Mouse (Mus musculus) left cerebral cortex, adult 9 months (tissue): ENCODE data around the gene Rhox6.
"Not testable (repeated sequence)": the region's sequence is repeated elsewhere in the genome, so short reads cannot be mapped to it uniquely, and the experiment has no call there.

ENCODE experiments used
- DNase-seq, 2 experiments: peaks; one replicate each; pipeline ENCODE4 v3.0.0; 2022; ENCODE audit warnings: low spot score in 2 of 2

Gene Rhox6

GRCm38 (mm10) chrX:37826610-37827009 is at the start of gene Rhox6:
Gene Rhox6, plus strand, starts transcription at chrX:37826910.
- DNase-seq, result not testable (repeated sequence)

DNA sequence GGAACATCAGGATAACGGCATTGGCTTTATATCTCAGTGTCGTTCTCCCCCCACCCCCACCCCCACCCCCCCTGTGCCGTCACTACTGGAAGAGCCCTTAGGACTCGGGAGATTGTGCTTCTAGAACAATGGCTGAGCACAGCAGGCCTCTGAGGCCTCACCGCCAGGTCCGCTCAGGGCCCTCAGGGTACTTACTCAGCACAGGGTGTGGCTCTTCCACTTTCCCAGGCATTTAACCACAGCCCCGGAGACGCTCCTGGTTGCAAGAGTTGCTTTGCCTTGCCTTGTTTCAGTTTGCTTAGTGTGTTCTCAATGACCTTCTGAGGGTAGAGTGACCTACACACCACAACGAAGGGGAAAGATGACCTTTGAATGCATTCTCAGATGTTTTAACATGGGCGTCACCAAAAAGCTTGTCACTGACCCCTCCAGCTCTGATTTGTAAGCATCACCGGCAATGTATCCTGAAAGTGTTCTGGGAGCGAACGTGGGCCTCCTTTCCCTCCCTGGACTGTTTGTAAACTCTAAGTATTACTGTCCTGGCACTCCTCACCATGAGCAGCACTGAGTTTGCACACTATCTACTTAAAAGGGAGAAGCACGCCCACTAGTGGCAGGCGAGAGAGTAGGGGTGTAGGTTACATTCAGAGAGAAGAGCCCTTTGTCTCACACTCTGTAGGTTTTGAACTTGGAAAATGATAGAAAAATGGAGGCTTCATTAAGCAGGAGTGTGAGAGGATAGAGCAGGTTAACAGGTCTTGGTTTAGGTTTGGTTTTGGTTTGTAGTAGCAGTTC is 19.2 kb upstream of the Rhox6 start:
- DNase-seq, result no peak

DNA sequence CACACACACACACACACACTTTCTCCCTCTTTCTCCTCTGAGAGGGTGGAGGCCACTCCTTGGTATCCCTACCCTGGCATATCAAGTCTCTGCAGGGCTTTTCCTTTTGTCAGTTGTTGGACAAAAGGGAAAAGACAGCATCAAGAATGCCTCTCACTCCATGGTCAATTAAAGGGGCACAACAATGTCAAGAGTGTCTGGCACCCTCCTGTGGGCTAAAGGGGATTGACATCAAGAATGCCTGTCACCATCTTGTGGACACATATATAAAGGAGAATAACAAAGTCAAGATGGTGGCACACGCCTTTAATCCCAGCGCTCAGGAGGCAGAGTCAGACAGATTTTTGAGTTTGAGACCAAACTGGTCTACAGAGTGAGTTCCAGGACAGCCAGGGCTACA is 17.3 kb upstream of the Rhox6 start:
- DNase-seq, result no peak

GRCm38 (mm10) chrX:37811179-37811578 is 15.5 kb upstream of the Rhox6 start:
- peak in 1 of 2 experiments; percentile 13 for DNase-seq

GRCm38 (mm10) chrX:37815665-37816064 is 11.0 kb upstream of the Rhox6 start:
- no peak for DNase-seq

DNA sequence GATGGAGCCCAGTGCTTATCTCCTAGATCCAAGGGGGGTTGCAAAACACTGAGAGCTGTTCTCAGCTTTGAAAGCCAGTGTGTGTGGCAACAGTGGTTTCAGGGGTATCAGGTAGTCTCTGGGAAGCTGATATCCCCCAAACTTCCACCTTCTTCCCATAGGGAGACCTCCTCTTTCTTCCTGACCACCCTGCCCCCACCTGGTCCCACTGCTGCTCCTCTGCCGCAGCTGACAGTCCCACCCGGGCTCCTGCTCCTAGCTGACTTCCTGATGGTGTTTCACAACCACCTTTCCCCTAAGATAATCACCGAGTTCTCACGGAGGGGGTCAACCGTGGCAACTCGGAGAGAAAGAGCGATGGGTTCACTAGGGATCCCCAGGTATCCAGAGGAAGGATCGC is 4.7 kb downstream of the Rhox6 start, which contains the start of gene Rhox7a:
Rhox7a (plus strand) TSS at position 301 of the 400 bp plus-strand sequence.
- DNase-seq, result not testable (repeated sequence)

- DNase-seq, result no peak
These were observed 44.9 kb downstream of the Rhox6 start for GRCm38 (mm10) chrX:37871641-37872040.

- DNase-seq, result no peak
These were observed 52.1 kb downstream of the Rhox6 start, which contains the start of gene Rhox8 for GRCm38 (mm10) chrX:37878844-37879243. Gene Rhox8, minus strand, starts transcription at chrX:37878944.
